ENCODE assay signal across 11 mouse cellular contexts in genomic region chr5:72893987-72894386, GRCm38 (mm10). TPM values are rescaled to one million over a fixed set of nuclear protein-coding genes. Genes with fewer than 3 reads are reported as not detected.
DNase-seq lines count a peak whose midpoint lies in the region; ATAC-seq and TF ChIP-seq lines count a peak whose summit lies in the region.
"Had no signal": no experiment of that assay in that cellular context is flagged by ENCODE, and none has a peak within 500 bp of the region (broad histone marks: within the 10 kb centered on the region; RNA-seq: fewer than 3 reads in every experiment).

No protein-coding gene starts in this region.

- no peak overlapping the region for H3K27ac ChIP-seq in midbrain, postnatal 0 days (ENCODE audit: low read depth, low read length)
- H3K27ac ChIP-seq in midbrain, embryonic 15.5 days: no peak overlapping the region
- no peak overlapping the region for H3K27ac ChIP-seq in cortical plate, adult 2 months (ENCODE audit: insufficient read depth, low read length)
- H3K27ac ChIP-seq: embryonic facial prominence, embryonic 13.5 days; heart, embryonic 13.5 days had no signal

- no peak overlapping the region for H3K4me2 ChIP-seq in midbrain, postnatal 0 days (ENCODE audit: low read depth, low read length, poor library complexity, severe bottlenecking)
- no peak overlapping the region for H3K4me2 ChIP-seq in midbrain, embryonic 15.5 days
- H3K4me2 ChIP-seq: embryonic facial prominence, embryonic 13.5 days; heart, embryonic 13.5 days had no signal

- DNase-seq in gastrocnemius, postnatal 10 days: peak; percentile 26
- no peak for DNase-seq in gastrocnemius, adult 18-20 months (ENCODE audit: low spot score)
- DNase-seq in midbrain, postnatal 0 days (ENCODE audit: low spot score): no peak
- peak; percentile 47 for DNase-seq in thymus, postnatal 14 days
- no peak for DNase-seq in adipocyte (ENCODE audit: low spot score)
- no peak for DNase-seq in cerebellum, postnatal 36 days

- ATAC-seq in midbrain, postnatal 0 days (ENCODE audit: low FRiP score): no peak
- ATAC-seq in midbrain, embryonic 15.5 days (replicated peaks): no peak
- ATAC-seq: midbrain, embryonic 16.5 days had no signal

- H3K9me3 ChIP-seq in midbrain, postnatal 0 days (ENCODE audit: low read length): no peaks in the 10 kb centered on the region
- H3K9me3 ChIP-seq in midbrain, embryonic 15.5 days: no peaks in the 10 kb centered on the region
- H3K9me3 ChIP-seq: embryonic facial prominence, embryonic 13.5 days; heart, embryonic 13.5 days had no signal

- H3K27me3 ChIP-seq in midbrain, postnatal 0 days (ENCODE audit: insufficient read depth, low read length): no peaks in the 10 kb centered on the region
- H3K27me3 ChIP-seq in midbrain, embryonic 15.5 days (replicated peaks): no peaks in the 10 kb centered on the region
- H3K27me3 ChIP-seq: embryonic facial prominence, embryonic 13.5 days; heart, embryonic 13.5 days had no signal

- TF ChIP-seq POLR2A in cortical plate, adult 2 months (IDR thresholded peaks at IDR 0.05; ENCODE audit: extremely low read depth, insufficient read depth, low read length): no peak

- H3K9ac ChIP-seq in midbrain, postnatal 0 days (replicated peaks; ENCODE audit: low read length, poor library complexity, severe bottlenecking): no peak overlapping the region
- H3K9ac ChIP-seq in midbrain, embryonic 15.5 days: no peak overlapping the region
- H3K9ac ChIP-seq: embryonic facial prominence, embryonic 13.5 days; heart, embryonic 13.5 days had no signal

- no peaks in the 10 kb centered on the region for H3K4me1 ChIP-seq in midbrain, postnatal 0 days (ENCODE audit: insufficient read depth, low read length)
- H3K4me1 ChIP-seq in midbrain, embryonic 15.5 days: no peaks in the 10 kb centered on the region
- no peaks in the 10 kb centered on the region for H3K4me1 ChIP-seq in cortical plate, adult 2 months (ENCODE audit: control insufficient read depth, insufficient read depth, low read length)
- H3K4me1 ChIP-seq: embryonic facial prominence, embryonic 13.5 days had no signal

- TF ChIP-seq CTCF in midbrain, postnatal 0 days (IDR thresholded peaks at IDR 0.05): peak; percentile 63
- 0 out of 2 replicates have a peak, but pooled peaks have one; percentile 16 for TF ChIP-seq CTCF in cortical plate, adult 2 months (IDR thresholded peaks at IDR 0.05; ENCODE audit: extremely low read depth, insufficient read depth, low read length)

- no peaks in the 10 kb centered on the region for H3K36me3 ChIP-seq in midbrain, postnatal 0 days (ENCODE audit: insufficient read depth, low read length)
- H3K36me3 ChIP-seq in midbrain, embryonic 15.5 days (replicated peaks): no peaks in the 10 kb centered on the region
- H3K36me3 ChIP-seq: embryonic facial prominence, embryonic 13.5 days; heart, embryonic 13.5 days had no signal

- 68% methylated on average over 5 of the region's 5 CpGs for whole genome bisulfite sequencing in midbrain, postnatal 0 days
- 64% methylated on average over 5 of the region's 5 CpGs for WGBS in midbrain, embryonic 15.5 days

- H3K4me3 ChIP-seq in midbrain, postnatal 0 days (ENCODE audit: low read depth, low read length): no peak overlapping the region
- no peak overlapping the region for H3K4me3 ChIP-seq in midbrain, embryonic 15.5 days
- H3K4me3 ChIP-seq in cortical plate, adult 2 months (ENCODE audit: insufficient read depth, low read length): no peak overlapping the region
- H3K4me3 ChIP-seq: embryonic facial prominence, embryonic 13.5 days; heart, embryonic 13.5 days had no signal

RNA-seq across cellular contexts. Expression of gene Slain2, which starts 20.1 kb away (rescaled TPM):
- total RNA-seq in gastrocnemius, postnatal 10 days (2021): 10 to 100 TPM; 80.4 to 87.9 TPM
- total RNA-seq in gastrocnemius, adult 18-20 months (2021): 100 to 1,000 TPM; 107 to 133 TPM
- 42.2 and 46.2 TPM in 2 replicates for total RNA-seq in midbrain, postnatal 0 days (2014; rRNA removed)
- 9.9 and 10.8 TPM in 2 replicates for polyA plus RNA-seq in midbrain, postnatal 0 days (2015; fragmentation: Nextera tagmentation; extraction: Ambion mirVana)
- polyA plus RNA-seq in midbrain, embryonic 15.5 days (2015; fragmentation: Nextera tagmentation; extraction: Ambion mirVana): 16.8 and 18.1 TPM in 2 replicates
- 12.9 and 14.7 TPM in 2 replicates for polyA plus RNA-seq in cortical plate, adult 2 months (2012; rRNA removed)

RNA-seq across cellular contexts. Expression of gene Tec, which starts 25.7 kb away (rescaled TPM):
- total RNA-seq in gastrocnemius, postnatal 10 days (2021): 1 to 10 TPM; 2.3 to 4.3 TPM
- total RNA-seq in gastrocnemius, adult 18-20 months (2021): 1 to 10 TPM; 2.0 to 2.7 TPM
- total RNA-seq in midbrain, postnatal 0 days (2014; rRNA removed): 3.9 and 5.4 TPM in 2 replicates
- polyA plus RNA-seq in midbrain, postnatal 0 days (2015; fragmentation: Nextera tagmentation; extraction: Ambion mirVana): 2.3 TPM in 2 replicates
- polyA plus RNA-seq in midbrain, embryonic 15.5 days (2015; fragmentation: Nextera tagmentation; extraction: Ambion mirVana): 5.8 and 6.4 TPM in 2 replicates
- polyA plus RNA-seq in cortical plate, adult 2 months (2012; rRNA removed): 2.0 TPM in 2 replicates

Comparison
In these comparisons a context has a peak if more than half of its experiments do, and no peak if none do; other contexts are left out.
1. DNase-seq: peak in gastrocnemius, postnatal 10 days (single experiment) and thymus, postnatal 14 days (single experiment); none in gastrocnemius, adult 18-20 months (single experiment), midbrain, postnatal 0 days (single experiment), adipocyte (single experiment) and cerebellum, postnatal 36 days (0 of 2).